Mouse (Mus musculus) liver, embryonic 16.5 days (tissue): Measurements from ENCODE around the gene Ormdl1. TPM values are rescaled to one million over a fixed set of nuclear protein-coding genes. Genes with fewer than 3 reads are reported as not detected.
"Not testable (repeated sequence)": the region's sequence is repeated elsewhere in the genome, so short reads cannot be mapped to it uniquely, and the experiment has no call there.

ENCODE experiments used
- ATAC-seq: fragments of 200-750 bp; cut with Nextera tagmentation; 2 replicates; pipeline ENCODE4 v1.8.0; 2017; ENCODE audit warnings: low read depth, mild to moderate bottlenecking, moderate number of reproducible peaks, moderate library complexity
- H3K27ac ChIP-seq: fragments of 300-500 bp; sonication (generic); 2 replicates; pipeline ENCODE4 v1.5.1; 2014; ENCODE audit warnings: mild to moderate bottlenecking, low read length
- H3K27me3 ChIP-seq: fragments of 300-500 bp; sonication (generic); 2 replicates; pipeline ENCODE4 v1.6.1; 2014; ENCODE audit warnings: low read depth, low read length, mixed read lengths; ENCODE audit not compliant: control insufficient read depth, insufficient read depth
- H3K36me3 ChIP-seq: fragments of 300-500 bp; sonication (generic); 2 replicates; pipeline ENCODE4 v1.6.1; 2014; ENCODE audit warnings: mild to moderate bottlenecking; ENCODE audit not compliant: control insufficient read depth, insufficient read depth
- H3K4me1 ChIP-seq: fragments of 300-500 bp; sonication (generic); 2 replicates; pipeline ENCODE4 v1.6.1; 2014; ENCODE audit warnings: low read depth, low read length, mixed read lengths; ENCODE audit not compliant: control insufficient read depth
- H3K4me2 ChIP-seq: fragments of 300-500 bp; sonication (generic); 2 replicates; pipeline ENCODE4 v1.6.1; 2014; ENCODE audit warnings: low read depth, low read length, mixed read lengths
- H3K4me3 ChIP-seq: fragments of 300-500 bp; sonication (generic); 2 replicates; pipeline ENCODE4 v1.5.1; 2014; ENCODE audit warnings: low read depth, mild to moderate bottlenecking, low read length
- H3K9ac ChIP-seq: fragments of 300-500 bp; sonication (generic); 2 replicates; pipeline ENCODE4 v1.6.1; 2014; ENCODE audit warnings: low read depth, low read length
- H3K9me3 ChIP-seq: fragments of 300-500 bp; sonication (generic); replicated peaks from 2 replicates; pipeline ENCODE4 v1.6.1; 2016; ENCODE audit warnings: low read length; ENCODE audit not compliant: control insufficient read depth
- WGBS: fragments of 180-500 bp; shearing (Covaris S2); extraction: QIAGEN DNeasy Blood & Tissue Kit; methylation state at CpG from one replicate; pipeline ENCODE4 v1.1.7; 2014; ENCODE audit not compliant: insufficient replicate concordance; 5-methylcytosine and 5-hydroxymethylcytosine counted together
- polyA plus RNA-seq: library from polyadenylated mRNA; unstranded; fragments of >200 nt; fragmentation: Nextera tagmentation; extraction: Ambion mirVana; gene quantifications from 2 replicates; pipeline ENCODE4 v1.2.1, GENCODE M21; 2015

Gene Ormdl1
- polyA plus RNA-seq, 1 experiment from 2014 or later = 23.7 TPM

- WGBS = 85% methylated on average over 5 of the region's 5 CpGs
- Histone ChIP-seq H3K9ac (no peak overlapping the region), H3K27ac (no peak overlapping the region), H3K4me1 (peaks cover 3% of the 10 kb centered on the region; the same call in 1 of the 2 replicates), H3K36me3 (no peaks in the 10 kb centered on the region; the same call in none of the 2 replicates), H3K4me2 (no peak overlapping the region), H3K27me3 (no peaks in the 10 kb centered on the region), H3K9me3 (no peaks in the 10 kb centered on the region), H3K4me3 (no peak overlapping the region)
- ATAC-seq = no peak
Measured at GRCm38 (mm10) chr1:53323254-53323653, 26.4 kb downstream of the Ormdl1 start.

GRCm38 (mm10) chr1:53324277-53324676 is 27.4 kb downstream of the Ormdl1 start:
- ATAC-seq = no peak
- Histone ChIP-seq H3K4me1 (peaks cover 3% of the 10 kb centered on the region; the same call in 1 of the 2 replicates), H3K9me3 (no peaks in the 10 kb centered on the region), H3K9ac (no peak overlapping the region), H3K27me3 (no peaks in the 10 kb centered on the region), H3K4me2 (no peak overlapping the region), H3K27ac (no peak overlapping the region), H3K4me3 (no peak overlapping the region), H3K36me3 (no peaks in the 10 kb centered on the region)
- 87% methylated on average over 1 of the region's 1 CpGs for WGBS

GRCm38 (mm10) chr1:53324827-53325494 is 28.1 kb downstream of the Ormdl1 start:
- H3K36me3 ChIP-seq = no peaks in the 10 kb centered on the region
- no peaks in the 10 kb centered on the region for H3K27me3 ChIP-seq
- no peak overlapping the region for H3K9ac ChIP-seq
- no peak for ATAC-seq
- no peak overlapping the region for H3K27ac ChIP-seq
- peaks cover 3% of the 10 kb centered on the region; the same call in 1 of the 2 replicates for H3K4me1 ChIP-seq
- H3K4me3 ChIP-seq = no peak overlapping the region
- 80% methylated on average over 5 of the region's 5 CpGs for WGBS
- no peak overlapping the region for H3K4me2 ChIP-seq
- no peaks in the 10 kb centered on the region for H3K9me3 ChIP-seq

- not testable (repeated sequence) for H3K27me3 ChIP-seq, H3K9me3 ChIP-seq, H3K9ac ChIP-seq, H3K27ac ChIP-seq, H3K4me3 ChIP-seq, H3K4me2 ChIP-seq, H3K36me3 ChIP-seq
- peak; percentile 60 for ATAC-seq
- 30% methylated on average over 5 of the region's 5 CpGs for WGBS
- H3K4me1 ChIP-seq = peaks cover 11% of the 10 kb centered on the region
Measured at GRCm38 (mm10) chr1:53333527-53333926, 36.6 kb downstream of the Ormdl1 start.

GRCm38 (mm10) chr1:53335465-53335864 is 38.6 kb downstream of the Ormdl1 start:
- Histone ChIP-seq H3K4me2 (peak overlapping the region; percentile 3; the same call in 1 of the 2 replicates), H3K36me3 (no peaks in the 10 kb centered on the region), H3K9me3 (no peaks in the 10 kb centered on the region), H3K27ac (peak overlapping the region; percentile 44; the same call in 1 of the 2 replicates), H3K4me3 (no peak overlapping the region), H3K4me1 (peaks cover 11% of the 10 kb centered on the region), H3K9ac (no peak overlapping the region; the same call in 1 of the 2 replicates), H3K27me3 (no peaks in the 10 kb centered on the region)
- peak; percentile 78 for ATAC-seq

- WGBS = 24% methylated on average over 2 of the region's 2 CpGs
- not testable (repeated sequence) for H3K4me3 ChIP-seq, H3K4me2 ChIP-seq, H3K9ac ChIP-seq, H3K27ac ChIP-seq, H3K9me3 ChIP-seq, H3K36me3 ChIP-seq, H3K27me3 ChIP-seq
- peaks cover 11% of the 10 kb centered on the region for H3K4me1 ChIP-seq
- 0 out of 2 replicates have a peak, but pooled peaks have one; percentile 49 for ATAC-seq
Measured at GRCm38 (mm10) chr1:53337403-53337802, 40.5 kb downstream of the Ormdl1 start.

GRCm38 (mm10) chr1:53341071-53341470 is 44.2 kb downstream of the Ormdl1 start:
- no peaks in the 10 kb centered on the region for H3K9me3 ChIP-seq
- 84% methylated on average over 2 of the region's 2 CpGs for WGBS
- no peak overlapping the region for H3K4me2 ChIP-seq
- peaks cover 5% of the 10 kb centered on the region for H3K36me3 ChIP-seq
- peaks cover 2% of the 10 kb centered on the region for H3K4me1 ChIP-seq
- ATAC-seq = no peak
- H3K9ac ChIP-seq = no peak overlapping the region
- H3K27me3 ChIP-seq = no peaks in the 10 kb centered on the region
- no peak overlapping the region for H3K4me3 ChIP-seq
- H3K27ac ChIP-seq = no peak overlapping the region

GRCm38 (mm10) chr1:53352327-53353261 is 55.7 kb downstream of the Ormdl1 start, which contains the start of the genes Asdurf, Gm28551 and Asnsd1:
TSS of gene Asdurf (minus strand) at chr1:53352619.
TSS of gene Gm28551 (minus strand) at chr1:53352667.
TSS of gene Asnsd1 (minus strand) at chr1:53352752.
- 0% methylated on average over 44 of the region's 44 CpGs for whole genome bisulfite sequencing
- Histone ChIP-seq H3K9me3 (no peaks in the 10 kb centered on the region), H3K4me3 (peak within 1 kb of the TSS; percentile 98), H3K9ac (peak within 1 kb of the TSS; percentile 91), H3K4me2 (peak within 1 kb of the TSS; percentile 70), H3K27ac (peak within 1 kb of the TSS; percentile 92), H3K4me1 (no peaks in the 10 kb centered on the region; the same call in 1 of the 2 replicates), H3K36me3 (peaks cover 9% of the 10 kb centered on the region), H3K27me3 (no peaks in the 10 kb centered on the region)
- peak; percentile 100 for ATAC-seq

GRCm38 (mm10) chr1:53358988-53359387 is 62.1 kb downstream of the Ormdl1 start:
- H3K27ac ChIP-seq = no peak overlapping the region
- H3K9ac ChIP-seq = no peak overlapping the region
- H3K4me3 ChIP-seq = no peak overlapping the region
- no peaks in the 10 kb centered on the region for H3K27me3 ChIP-seq
- ATAC-seq = no peak
- H3K9me3 ChIP-seq = no peaks in the 10 kb centered on the region
- no peaks in the 10 kb centered on the region for H3K4me1 ChIP-seq
- H3K4me2 ChIP-seq = no peak overlapping the region
- no peaks in the 10 kb centered on the region for H3K36me3 ChIP-seq
